Mouse (Mus musculus) activated CD4-positive, CD25-positive, alpha-beta regulatory T cell, adult 4 months (primary cell): ENCODE results near the gene Rspo4. TPM values are rescaled to one million over a fixed set of nuclear protein-coding genes. Genes with fewer than 3 reads are reported as not detected.

Experiments
- ATAC-seq: one replicate; pipeline ENCODE4 v1.8.0; 2017
- polyA plus RNA-seq, 2 experiments: library from polyadenylated mRNA; unstranded; fragments of 100-300 nt; shearing (Covaris generic); gene quantifications; one replicate each; pipeline ENCODE4 v1.2.1; 2017

Gene Rspo4
- polyA plus RNA-seq = not detected

DNA sequence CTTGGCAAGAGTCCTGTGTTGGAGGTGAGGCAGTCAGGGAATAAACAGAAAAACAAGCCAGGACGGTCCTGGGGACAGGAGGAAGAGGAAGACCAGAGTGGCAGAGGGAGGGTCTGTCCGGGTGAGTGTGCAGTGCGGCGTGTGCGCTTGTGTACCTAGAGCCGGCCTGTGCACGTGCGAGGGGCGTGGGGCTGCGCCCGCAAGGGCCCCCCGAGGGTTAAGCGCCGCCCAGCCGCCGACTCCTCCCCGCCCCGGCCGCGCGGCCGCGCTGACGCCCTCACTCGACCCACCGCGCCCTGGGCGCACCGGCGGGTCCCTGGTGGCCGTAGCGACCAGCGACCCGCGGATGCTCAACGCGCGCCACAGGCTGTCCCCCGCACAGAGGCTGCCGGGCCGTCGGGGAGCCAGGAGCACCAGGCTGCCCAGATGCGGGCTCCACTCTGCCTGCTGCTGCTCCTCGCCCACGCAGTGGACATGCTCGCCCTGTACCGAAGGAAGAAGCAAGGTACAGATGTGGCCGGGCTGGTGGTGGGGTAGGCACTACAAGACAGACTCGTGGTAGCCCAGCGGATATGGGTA lies at the start of gene Rspo4:
Gene Rspo4 (plus strand): TSS at position 280 of the 579 bp plus-strand sequence.
- ATAC-seq = no peak

DNA sequence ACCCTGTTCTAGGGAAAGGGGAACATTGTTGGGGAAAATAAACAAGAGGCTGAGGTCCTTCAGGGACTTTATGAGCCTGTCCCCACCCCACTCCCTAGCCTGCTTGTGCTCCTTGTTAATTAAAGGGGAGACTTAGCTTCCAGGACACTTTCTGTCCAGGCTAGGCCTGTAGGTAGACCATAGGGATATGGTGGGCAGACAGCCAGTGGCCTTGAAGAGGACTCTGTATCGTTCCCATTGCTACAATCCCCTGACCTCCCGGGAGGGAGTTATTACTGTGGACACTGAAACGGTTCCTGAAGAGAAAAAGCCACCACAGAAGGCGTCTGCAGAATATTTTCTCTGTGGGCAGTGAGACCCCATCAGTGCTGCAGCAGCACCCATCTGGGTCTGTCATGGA lies 27.1 kb upstream of the Rspo4 start:
- ATAC-seq = no peak

DNA sequence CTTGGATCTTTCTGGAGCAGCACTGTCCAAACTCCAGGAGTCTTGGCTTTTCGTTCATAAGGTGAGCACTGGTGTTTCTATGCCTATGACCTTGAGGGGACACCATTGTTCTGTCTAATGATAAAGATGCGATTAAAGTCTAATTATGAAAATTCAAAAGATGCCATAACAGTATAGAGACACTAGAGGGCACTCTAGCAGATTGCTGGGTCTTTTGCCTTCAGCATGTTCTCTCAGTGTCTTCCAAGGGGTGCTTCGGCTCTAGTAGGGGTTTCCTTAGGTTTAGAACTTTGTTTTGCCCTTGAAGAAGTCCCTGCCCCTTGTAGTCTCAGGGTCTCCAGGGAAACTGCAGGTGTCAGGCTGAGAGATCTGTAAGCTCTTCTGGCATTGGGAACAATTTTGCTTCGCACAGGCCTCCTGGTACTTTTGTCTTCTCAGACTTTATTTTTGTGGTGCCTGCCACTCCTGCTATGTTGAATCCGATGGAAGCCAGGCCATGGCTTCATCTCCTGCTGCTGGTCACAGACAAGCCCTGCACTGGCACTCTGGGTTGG lies 19.6 kb downstream of the Rspo4 start:
- ATAC-seq = no peak

DNA sequence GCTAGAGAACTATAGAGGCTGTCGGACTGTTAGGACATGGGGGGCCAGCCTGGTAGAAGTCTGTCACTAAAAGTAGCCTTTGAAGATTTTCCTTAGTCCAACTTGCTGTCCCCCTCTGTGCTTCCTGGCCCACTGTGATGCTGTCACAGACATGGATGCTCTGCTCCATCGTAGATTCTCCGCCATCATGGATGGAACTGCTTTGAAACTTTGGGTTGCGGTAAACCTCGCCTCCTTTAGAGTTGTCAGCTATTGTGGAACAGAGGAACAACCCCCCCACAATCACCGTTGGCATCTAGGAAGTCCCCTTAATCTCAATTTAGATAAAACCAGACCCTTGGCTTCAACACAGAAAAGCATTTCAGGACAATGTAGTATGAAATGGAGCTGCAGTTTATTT lies 22.2 kb downstream of the Rspo4 start:
- ATAC-seq = no peak

DNA sequence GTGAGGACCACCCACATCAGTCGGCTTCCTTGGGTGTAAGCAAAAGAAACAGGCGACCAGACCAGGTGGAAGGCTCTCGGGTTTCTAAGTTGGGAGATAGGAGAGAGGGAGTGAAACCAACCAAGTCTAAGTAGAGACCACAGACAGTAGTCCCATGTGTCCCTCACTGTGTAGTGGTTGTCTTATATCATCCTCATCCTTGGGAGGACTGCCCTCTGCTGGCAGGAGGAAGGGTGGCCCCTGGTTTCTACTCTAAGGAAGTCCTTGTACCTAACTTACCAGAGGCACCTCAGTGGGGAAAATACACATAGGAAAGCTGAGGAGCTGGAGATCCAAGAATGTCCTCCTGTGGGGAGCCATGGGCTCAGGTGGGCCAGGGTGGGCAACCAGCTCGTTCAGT lies 23.8 kb downstream of the Rspo4 start:
- no peak for ATAC-seq

DNA sequence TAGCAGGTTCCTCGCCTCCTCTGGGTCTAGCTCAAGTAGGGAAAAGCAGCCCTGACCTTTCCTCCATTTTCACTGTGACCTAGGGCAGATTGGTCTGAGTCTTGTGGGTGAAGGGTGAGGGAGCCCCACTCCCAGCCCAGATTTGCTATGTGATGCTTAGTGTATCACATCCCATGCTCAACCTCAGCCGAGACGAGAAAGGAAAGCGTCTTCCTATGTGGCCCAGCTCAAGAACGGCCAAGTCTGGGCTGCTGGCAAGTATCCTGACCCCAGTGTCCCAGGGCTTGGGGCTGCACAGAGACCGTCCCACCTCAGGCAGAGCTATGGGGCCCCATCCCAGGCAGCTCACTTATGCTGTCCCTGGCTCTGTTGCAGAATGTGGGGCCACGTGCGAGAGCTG lies 25.5 kb downstream of the Rspo4 start:
- ATAC-seq = no peak

DNA sequence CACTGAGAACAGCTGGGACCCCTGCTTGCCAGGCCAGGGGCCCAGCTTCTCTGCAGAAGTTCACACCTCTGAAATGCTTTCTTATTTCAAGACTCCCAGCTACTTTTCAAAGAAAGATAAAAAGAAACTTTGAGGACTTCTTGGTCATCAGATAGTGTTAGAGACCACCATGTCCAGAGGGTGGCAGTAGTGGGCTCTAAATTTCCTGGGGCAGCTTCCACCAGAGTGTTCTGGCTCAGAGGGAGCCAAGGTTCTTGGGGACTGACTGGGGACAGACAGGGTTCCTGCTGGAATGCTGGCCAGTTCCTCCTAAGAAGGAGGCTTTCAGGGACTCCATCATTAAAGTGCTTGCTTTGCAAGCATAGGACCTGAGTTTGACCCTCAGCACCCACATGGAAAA lies 31.8 kb downstream of the Rspo4 start:
- ATAC-seq = no peak

DNA sequence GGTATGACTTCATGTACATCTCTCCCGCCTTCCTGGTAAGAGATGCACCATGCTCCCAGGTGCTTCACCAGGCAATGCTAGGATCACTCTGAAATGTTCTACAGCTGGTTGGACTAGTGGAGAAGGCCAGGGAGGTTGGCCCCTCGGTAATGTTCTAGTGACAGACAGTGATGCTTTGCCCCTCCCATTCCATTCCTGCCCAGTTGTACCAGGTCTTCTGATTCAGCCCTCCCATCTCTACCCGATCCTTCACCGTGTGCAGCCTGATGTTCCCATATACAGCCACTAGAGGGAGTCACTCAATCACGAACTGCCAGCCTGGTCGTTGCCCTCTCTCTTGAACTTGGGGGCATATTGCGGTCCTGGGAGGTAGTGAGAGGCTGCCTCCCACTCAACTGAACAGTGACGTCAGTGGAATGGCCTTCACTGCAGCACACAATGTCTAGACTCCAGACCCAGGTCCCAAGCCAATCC lies 33.3 kb downstream of the Rspo4 start:
- ATAC-seq = no peak

DNA sequence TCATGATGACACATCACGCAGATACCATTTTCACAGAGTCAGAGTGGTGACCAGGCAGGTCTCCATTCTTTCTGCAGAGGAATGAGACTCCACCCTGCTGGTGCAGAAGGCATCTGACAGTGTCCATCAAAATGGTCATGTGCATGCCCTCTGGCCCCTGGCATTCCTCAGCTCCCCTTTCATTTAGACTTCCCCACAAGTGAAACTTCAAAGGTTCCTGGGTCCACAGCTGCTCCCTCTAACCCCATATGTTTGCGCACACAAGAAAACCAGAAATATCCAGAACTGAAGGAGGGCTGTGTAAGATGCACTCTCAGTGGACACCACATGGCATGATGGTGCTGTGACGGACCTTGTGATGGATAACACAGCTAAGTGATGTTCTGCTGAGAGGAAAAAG lies 35.9 kb downstream of the Rspo4 start:
- no peak for ATAC-seq

DNA sequence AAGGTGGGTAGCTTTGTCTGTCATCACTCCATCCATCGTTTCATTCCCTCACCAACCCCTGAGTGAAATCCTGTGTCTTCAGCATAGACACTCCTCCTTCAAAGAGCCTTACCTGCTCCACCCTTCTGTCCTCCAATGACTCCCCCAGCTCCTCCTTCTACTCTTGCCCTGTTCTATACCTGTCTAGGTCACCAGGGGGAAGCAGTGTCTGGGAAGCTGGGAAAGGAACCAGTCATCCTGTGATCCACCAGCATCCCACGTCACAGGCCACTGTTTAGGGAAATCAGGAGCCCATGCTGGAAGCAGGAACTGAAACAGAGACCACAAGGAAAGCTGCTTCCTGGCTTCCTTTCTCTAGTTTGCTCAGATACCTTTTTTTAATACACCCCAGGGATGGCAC lies 37.0 kb downstream of the Rspo4 start:
- ATAC-seq = no peak

DNA sequence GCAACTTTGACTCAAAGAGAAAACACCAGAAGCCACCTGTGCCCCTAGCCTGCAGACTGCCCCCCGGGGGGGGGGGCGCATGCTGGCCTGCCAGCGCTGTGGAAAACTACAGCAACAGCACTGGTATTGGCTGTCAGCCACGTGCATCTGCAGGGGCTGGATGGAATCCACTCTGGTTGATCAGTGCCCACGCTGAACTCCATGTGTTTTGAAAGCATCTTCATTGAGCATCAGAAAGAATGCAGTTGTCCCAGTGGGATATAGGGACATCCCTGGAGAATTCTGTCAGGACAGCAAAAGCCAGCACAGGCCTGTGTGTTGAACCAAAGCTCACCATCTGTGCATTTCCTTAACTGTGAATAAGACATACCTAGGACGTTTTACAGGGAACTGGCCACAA lies 48.3 kb downstream of the Rspo4 start:
- no peak for ATAC-seq

DNA sequence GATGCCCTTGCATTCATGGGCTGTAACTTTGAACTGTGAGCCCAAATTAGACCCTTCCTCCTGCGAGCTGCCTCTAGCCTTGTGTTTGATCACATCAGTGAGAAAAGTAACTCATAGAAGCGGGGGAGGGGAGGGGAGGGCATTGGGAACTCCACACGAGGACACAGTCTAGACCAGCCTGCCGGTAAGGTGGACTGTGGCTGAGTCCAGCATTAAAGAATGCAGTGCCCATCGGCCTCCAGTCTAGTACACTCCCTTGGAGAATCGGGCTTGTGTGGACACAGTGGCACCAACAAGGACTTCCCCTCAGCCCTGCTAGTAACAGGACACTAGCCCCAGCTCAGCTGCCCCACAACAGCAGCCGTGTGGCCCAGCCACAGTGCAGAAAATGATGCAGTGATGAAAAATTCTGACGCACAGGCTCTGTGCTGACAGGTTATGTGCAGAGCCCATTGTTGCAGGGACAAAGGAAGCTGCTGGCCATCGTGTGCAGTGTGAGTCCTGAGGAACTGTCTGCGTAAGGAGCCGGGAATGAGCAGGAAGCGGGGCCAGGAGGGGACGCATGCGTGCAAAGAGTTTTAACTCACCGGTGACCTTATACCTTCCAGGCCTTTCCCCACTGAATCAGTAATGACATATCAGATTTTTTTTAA lies 50.5 kb downstream of the Rspo4 start:
- no peak for ATAC-seq

DNA sequence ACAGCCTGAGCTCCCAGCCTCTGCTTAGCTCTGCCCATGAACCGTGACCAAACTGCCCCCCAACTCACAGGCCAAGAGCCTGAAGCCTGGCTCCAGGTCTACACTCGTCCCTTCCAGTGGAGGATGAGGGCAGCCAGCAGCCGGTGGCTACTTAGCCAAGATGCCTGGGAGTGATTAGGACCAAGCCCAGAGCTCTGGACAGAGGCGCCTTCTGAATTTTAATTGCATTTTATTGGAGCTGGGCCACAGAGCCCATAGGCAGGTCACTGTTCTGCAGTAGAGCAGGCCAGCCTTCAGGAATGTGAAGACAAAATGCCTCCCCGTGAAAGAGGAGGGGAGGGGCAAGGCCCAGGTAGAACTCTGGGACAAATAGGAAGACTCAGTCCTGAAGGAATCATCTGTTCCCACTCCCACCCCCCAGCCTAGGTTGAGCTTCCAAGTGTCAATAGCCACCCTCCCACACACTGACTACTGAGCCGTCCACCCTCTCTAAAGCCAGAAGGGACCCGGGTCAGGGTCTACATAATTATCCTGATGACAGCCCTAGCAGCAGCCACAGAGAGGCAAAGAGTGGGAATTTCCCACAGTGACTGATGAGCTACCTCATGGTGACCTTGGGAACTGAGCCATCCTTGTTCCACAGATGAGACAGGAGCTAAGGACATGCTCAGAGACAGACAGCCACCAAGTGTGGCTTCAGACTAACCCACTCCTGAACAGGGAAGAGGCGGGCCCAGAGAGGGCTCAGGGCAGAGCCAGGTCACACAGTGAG lies 51.7 kb downstream of the Rspo4 start:
- ATAC-seq = no peak

DNA sequence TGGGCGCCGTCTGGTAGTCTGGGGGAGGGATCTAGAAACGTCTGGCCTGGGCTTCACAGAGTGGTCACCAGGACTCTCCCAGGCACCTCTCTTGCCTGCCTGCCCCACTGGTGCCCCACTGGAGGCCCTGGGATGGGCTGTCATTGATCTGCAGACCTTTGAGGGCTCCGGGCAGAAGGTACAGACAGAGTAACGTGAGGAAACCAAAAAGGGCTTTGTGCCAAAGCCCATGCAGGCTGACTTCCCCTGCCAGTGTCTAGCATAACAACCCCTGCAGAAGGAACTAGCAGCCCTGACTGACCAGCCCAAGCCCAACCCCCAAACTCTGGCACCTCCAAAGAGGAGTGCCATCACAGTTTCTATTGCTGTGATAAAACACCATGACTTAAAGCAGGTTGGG lies 53.2 kb downstream of the Rspo4 start:
- ATAC-seq = no peak

DNA sequence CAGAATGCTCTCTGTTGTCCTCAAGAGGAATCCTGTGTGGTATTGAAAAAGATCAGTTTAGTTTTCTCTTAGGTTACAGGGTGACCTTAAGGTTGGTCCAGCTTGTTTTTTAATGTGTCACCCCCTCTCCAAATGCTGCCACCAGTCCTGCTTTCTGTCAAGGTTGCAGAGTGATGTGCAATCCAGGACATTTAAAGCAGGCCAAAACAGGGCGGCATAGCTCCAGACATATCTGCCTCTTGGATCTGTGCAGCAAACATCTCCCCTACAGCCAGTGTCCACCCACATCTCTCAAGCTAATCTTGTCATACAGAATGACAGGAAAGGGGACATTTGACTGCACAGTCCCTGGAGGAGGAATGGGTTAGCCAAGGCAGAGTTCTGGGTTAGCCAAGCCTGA lies 55.4 kb downstream of the Rspo4 start:
- no peak for ATAC-seq

DNA sequence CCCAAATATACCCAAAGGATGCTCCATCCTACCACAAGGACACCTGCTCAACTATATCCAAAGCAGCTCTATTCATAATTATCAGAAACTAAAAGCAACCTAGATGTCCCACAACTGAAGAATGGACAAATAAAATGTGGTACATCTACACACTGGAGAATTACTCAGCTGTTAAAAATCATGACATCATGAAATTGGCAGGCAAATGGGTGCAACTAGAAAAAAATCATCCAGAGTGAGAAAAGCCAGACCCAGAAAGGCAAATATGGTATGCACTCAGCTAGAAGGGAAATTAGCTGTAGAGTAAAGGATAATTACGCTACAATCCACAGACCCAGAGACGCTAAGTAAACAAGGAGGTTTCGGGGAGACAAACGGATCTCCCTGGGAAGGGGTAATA lies 58.1 kb downstream of the Rspo4 start:
- ATAC-seq = no peak

DNA sequence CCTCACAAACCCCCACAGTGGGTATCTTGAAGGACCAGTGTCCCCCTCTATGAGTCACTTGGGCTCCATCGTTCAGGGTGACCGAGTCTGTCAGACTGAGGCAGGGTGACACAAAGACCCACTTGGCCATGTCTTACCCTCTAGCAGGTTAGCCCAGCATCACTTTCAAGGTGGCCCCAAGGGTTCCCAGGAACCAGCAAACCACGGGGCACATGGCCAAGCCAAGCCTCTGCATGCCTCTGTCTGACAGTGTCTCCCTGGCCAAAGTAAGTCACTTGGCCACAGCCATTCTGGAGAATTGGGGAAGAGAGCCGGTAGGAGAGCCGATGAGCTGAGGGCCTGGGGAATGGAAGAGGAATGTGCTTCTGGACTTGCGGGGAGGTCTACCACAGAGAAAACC lies 60.5 kb downstream of the Rspo4 start:
- ATAC-seq = no peak

DNA sequence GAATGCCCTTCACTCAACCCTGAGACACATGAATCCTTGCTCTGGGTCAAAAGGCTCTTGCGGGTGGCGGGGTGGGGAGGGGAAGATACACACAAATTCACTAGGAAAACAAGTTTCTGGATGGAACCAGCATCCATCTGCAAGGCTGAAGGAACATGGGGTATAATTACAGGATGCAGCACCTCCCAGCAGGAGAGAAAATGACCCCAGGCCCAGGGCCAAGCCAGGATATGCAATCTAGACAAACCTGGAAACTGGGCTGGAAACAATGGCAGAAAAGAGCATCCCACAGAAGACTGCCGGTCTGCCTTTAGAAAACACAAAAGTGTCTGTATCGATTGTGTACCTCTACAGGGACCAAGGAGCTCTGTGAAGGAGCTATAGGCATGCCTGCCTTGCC lies 61.2 kb downstream of the Rspo4 start:
- ATAC-seq = no peak

DNA sequence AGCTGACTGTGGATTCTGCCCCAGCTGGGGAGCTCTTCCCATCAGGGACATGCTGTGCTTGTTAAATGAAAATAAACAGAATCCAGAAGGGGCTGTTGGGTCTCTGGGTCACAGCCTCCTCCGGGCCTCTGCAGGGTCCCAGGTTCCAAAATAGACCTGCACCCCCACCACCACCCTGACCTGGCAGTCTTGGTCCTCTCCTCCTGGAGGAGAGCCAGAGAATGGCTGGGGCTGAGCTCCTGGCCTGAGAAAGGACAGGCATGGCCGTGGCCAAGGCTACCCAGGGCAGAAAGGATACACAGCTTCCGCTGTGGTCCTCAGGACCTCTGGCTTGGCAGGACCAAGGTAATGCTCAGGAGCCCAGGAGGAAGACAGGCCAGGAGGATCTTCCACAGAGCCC lies 61.9 kb downstream of the Rspo4 start:
- no peak for ATAC-seq

DNA sequence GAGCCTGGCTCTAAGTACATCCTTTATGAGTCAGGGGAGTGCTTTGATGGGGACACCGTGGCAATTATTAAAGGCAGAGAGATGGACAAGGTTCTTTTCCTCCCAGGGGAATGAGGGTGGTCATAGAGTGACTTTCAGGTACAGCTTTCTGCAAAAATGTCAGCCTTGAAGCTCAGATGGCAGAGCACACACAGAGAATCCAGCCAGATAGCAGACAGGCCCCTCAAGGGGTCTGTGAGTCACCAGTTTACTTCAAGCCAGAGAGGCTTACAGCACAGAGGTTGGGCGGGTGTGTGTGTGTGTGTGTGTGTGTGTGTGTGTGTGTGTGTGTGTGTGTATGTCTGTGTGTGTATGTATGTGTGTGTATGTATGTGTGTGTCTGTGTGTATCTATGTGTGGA lies 64.3 kb downstream of the Rspo4 start:
- no peak for ATAC-seq

DNA sequence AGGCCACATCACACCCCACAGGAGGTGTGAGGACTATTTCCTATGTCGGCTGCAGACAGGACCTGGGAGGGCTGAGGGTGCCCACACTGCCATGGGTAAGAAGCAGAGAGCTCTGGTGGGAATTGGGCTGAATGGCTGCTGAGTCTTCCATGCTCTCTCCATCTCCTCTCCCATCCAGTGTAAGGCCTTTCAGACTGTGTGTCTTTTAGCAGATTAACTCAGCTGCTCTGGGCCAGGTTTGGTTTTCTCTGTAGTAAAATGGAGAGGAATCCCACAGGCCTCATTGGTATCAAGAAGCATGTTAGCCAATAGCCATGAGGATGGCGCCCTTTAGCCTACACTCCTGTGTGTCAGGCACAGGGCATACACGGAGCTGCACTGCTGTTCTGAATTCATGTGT lies 66.7 kb downstream of the Rspo4 start:
- ATAC-seq = no peak

DNA sequence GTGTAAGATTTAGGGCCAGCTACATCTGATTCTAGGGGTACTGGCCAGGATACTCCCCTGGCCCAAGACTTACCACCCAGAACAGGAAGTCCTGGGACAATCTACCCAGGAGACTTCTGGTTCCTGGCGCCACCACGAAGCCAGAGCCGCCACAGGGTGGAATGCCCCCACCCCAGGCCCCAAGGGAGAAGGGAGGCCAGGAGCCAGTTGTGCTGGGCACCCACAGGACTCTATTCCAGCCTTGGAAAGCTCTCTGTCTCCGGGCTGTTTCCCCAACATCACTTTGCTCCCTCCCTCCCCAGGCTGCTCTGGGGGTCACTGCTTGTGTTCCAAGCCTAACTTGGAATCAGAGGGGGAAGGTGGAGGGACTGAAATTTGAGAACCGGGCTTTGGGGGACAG lies 67.8 kb downstream of the Rspo4 start:
- no peak for ATAC-seq

DNA sequence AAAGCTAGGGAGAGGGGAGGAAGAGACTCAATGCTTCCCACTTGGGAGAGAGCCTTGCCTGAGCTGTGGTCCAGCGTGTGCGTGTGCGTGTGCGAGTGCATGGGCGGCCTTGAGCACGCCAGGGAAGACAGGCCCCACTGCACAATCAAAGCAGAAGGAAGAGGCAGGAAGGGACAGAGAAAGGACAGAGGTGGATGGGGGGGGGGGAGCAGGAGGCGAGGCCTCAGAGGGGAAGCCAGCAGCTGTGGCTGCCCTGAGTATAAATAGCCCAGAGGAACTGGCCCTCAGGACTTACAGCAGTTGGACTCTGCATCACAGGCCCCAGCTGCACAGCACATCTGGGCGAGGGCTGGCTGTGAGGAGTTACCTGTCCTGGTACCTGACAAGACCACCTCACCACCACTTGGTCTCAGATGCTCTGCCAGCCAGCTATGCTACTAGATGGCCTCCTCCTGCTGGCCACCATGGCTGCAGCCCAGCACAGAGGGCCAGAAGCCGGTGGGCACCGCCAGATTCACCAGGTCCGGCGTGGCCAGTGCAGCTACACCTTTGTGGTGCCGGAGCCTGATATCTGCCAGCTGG lies 68.3 kb downstream of the Rspo4 start, which contains the start of gene Angpt4:
Gene Angpt4 (plus strand): TSS at position 292 of the 582 bp plus-strand sequence.
- no peak for ATAC-seq
